Mouse (Mus musculus) heart, embryonic 13.5 days (tissue): ENCODE measurements around the gene Ccdc40. TPM values are rescaled to one million over a fixed set of nuclear protein-coding genes. Genes with fewer than 3 reads are reported as not detected.
A peak's percentile ranks its signal among the peaks of the same experiment; 100 is the strongest.

Source experiments
- ATAC-seq: fragments of 200-750 bp; cut with Nextera tagmentation; 2 replicates; pipeline ENCODE4 v1.8.0; 2017; ENCODE audit warnings: moderate TSS enrichment; ENCODE audit not compliant: insufficient number of reproducible peaks, low FRiP score, low TSS enrichment; ENCODE audit errors: extremely low read depth
- H3K27ac ChIP-seq: fragments of 300-500 bp; sonication (generic); replicated peaks from 2 replicates; pipeline ENCODE4 v1.5.1; 2015; ENCODE audit warnings: moderate library complexity, mild to moderate bottlenecking, inconsistent platforms
- H3K27me3 ChIP-seq: fragments of 300-500 bp; sonication (generic); replicated peaks from 2 replicates; pipeline ENCODE4 v1.6.1; 2015; ENCODE audit warnings: mild to moderate bottlenecking, inconsistent platforms
- H3K36me3 ChIP-seq: fragments of 300-500 bp; sonication (generic); 2 replicates; pipeline ENCODE4 v1.6.1; 2015; ENCODE audit warnings: mild to moderate bottlenecking, inconsistent platforms
- H3K4me1 ChIP-seq: fragments of 300-500 bp; sonication (generic); 2 replicates; pipeline ENCODE4 v1.6.1; 2015; ENCODE audit warnings: inconsistent platforms
- H3K4me2 ChIP-seq: fragments of 300-500 bp; sonication (generic); 2 replicates; pipeline ENCODE4 v1.6.1; 2015; ENCODE audit warnings: inconsistent platforms, mild to moderate bottlenecking, moderate library complexity
- H3K4me3 ChIP-seq: fragments of 300-500 bp; sonication (generic); 2 replicates; pipeline ENCODE4 v1.5.1; 2015; ENCODE audit warnings: moderate library complexity, mild to moderate bottlenecking, inconsistent platforms
- H3K9ac ChIP-seq: fragments of 300-500 bp; sonication (generic); 2 replicates; pipeline ENCODE4 v1.6.1; 2015; ENCODE audit warnings: inconsistent platforms, mild to moderate bottlenecking, moderate library complexity
- H3K9me3 ChIP-seq: fragments of 300-500 bp; sonication (generic); 2 replicates; pipeline ENCODE4 v1.6.1; 2016; ENCODE audit warnings: inconsistent platforms
- WGBS: fragments of 180-500 bp; shearing (Covaris S2); methylation state at CpG from one replicate; pipeline ENCODE4 v1.1.7; 2015; ENCODE audit warnings: mixed read lengths; 5-methylcytosine and 5-hydroxymethylcytosine counted together
- polyA plus RNA-seq: library from polyadenylated mRNA; unstranded; fragments of >200 nt; fragmentation: Nextera tagmentation; extraction: Ambion mirVana; gene quantifications from 2 replicates; pipeline ENCODE4 v1.2.1, GENCODE M21; 2015

Gene Ccdc40
- polyA plus RNA-seq, 1 experiment from 2014 or later: 3.1 TPM

GRCm38 (mm10) chr11:119209371-119210025, 18.9 kb upstream of the Ccdc40 start:
- no peak overlapping the region for H3K4me3 ChIP-seq
- H3K4me2 ChIP-seq: no peak overlapping the region
- peaks cover 31% of the 10 kb centered on the region for H3K36me3 ChIP-seq
- H3K4me1 ChIP-seq: peaks cover 44% of the 10 kb centered on the region
- H3K27ac ChIP-seq: no peak overlapping the region
- ATAC-seq: no peak
- no peaks in the 10 kb centered on the region for H3K9me3 ChIP-seq
- H3K9ac ChIP-seq: no peak overlapping the region
- no peaks in the 10 kb centered on the region for H3K27me3 ChIP-seq
- WGBS: 59% methylated on average over 10 of the region's 10 CpGs

GRCm38 (mm10) chr11:119210321-119211100, 17.9 kb upstream of the Ccdc40 start:
- Histone ChIP-seq H3K36me3 (peaks cover 27% of the 10 kb centered on the region), H3K27me3 (no peaks in the 10 kb centered on the region), H3K9ac (no peak overlapping the region), H3K9me3 (no peaks in the 10 kb centered on the region), H3K27ac (no peak overlapping the region), H3K4me2 (peak overlapping the region; percentile 12; the same call in 1 of the 2 replicates), H3K4me3 (no peak overlapping the region), H3K4me1 (peaks cover 55% of the 10 kb centered on the region)
- ATAC-seq: no peak
- 59% methylated on average over 32 of the region's 32 CpGs for WGBS

GRCm38 (mm10) chr11:119211604-119212309, 16.6 kb upstream of the Ccdc40 start:
- Histone ChIP-seq H3K4me1 (peaks cover 66% of the 10 kb centered on the region), H3K9ac (no peak overlapping the region)

GRCm38 (mm10) chr11:119213166-119213885, 15.0 kb upstream of the Ccdc40 start:
- 49% methylated on average over 19 of the region's 19 CpGs for WGBS
- Histone ChIP-seq H3K4me2 (no peak overlapping the region), H3K4me3 (no peak overlapping the region), H3K27ac (peak overlapping the region; percentile 29; the same call in 1 of the 2 replicates), H3K36me3 (peaks cover 10% of the 10 kb centered on the region), H3K9me3 (no peaks in the 10 kb centered on the region), H3K4me1 (peaks cover 66% of the 10 kb centered on the region), H3K9ac (peak overlapping the region; percentile 28; the same call in 1 of the 2 replicates), H3K27me3 (no peaks in the 10 kb centered on the region; the same call in 1 of the 2 replicates)
- no peak for ATAC-seq

More at GRCm38 (mm10) chr11:119211604-119212309, 16.6 kb upstream of the Ccdc40 start:
- H3K27me3 ChIP-seq: no peaks in the 10 kb centered on the region
- no peaks in the 10 kb centered on the region for H3K9me3 ChIP-seq
- H3K27ac ChIP-seq: no peak overlapping the region
- ATAC-seq: no peak
- no peak overlapping the region for H3K4me3 ChIP-seq
- H3K4me2 ChIP-seq: no peak overlapping the region
- 90% methylated on average over 21 of the region's 21 CpGs for WGBS
- peaks cover 23% of the 10 kb centered on the region for H3K36me3 ChIP-seq

GRCm38 (mm10) chr11:119215038-119215904, 13.1 kb upstream of the Ccdc40 start:
- WGBS: 3% methylated on average over 18 of the region's 18 CpGs
- Histone ChIP-seq H3K4me3 (peak overlapping the region; percentile 42), H3K36me3 (no peaks in the 10 kb centered on the region), H3K27ac (peak overlapping the region; percentile 90), H3K9me3 (no peaks in the 10 kb centered on the region), H3K4me2 (peak overlapping the region; percentile 75), H3K27me3 (no peaks in the 10 kb centered on the region; the same call in 1 of the 2 replicates), H3K9ac (peak overlapping the region; percentile 75), H3K4me1 (peaks cover 63% of the 10 kb centered on the region)
- ATAC-seq: peak; percentile 66

GRCm38 (mm10) chr11:119215905-119216507, 12.4 kb upstream of the Ccdc40 start:
- Histone ChIP-seq H3K9me3 (no peaks in the 10 kb centered on the region), H3K27me3 (no peaks in the 10 kb centered on the region; the same call in 1 of the 2 replicates), H3K27ac (peak overlapping the region; percentile 90), H3K4me3 (peak overlapping the region; percentile 42), H3K9ac (peak overlapping the region; percentile 75), H3K4me1 (peaks cover 62% of the 10 kb centered on the region), H3K4me2 (peak overlapping the region; percentile 75), H3K36me3 (no peaks in the 10 kb centered on the region)
- no peak for ATAC-seq
- 42% methylated on average over 9 of the region's 9 CpGs for WGBS

GRCm38 (mm10) chr11:119217861-119218260, 10.5 kb upstream of the Ccdc40 start:
- H3K27ac ChIP-seq: no peak overlapping the region
- H3K9me3 ChIP-seq: no peaks in the 10 kb centered on the region
- no peak overlapping the region for H3K9ac ChIP-seq
- H3K4me3 ChIP-seq: no peak overlapping the region
- no peaks in the 10 kb centered on the region; the same call in 1 of the 2 replicates for H3K27me3 ChIP-seq
- peaks cover 60% of the 10 kb centered on the region for H3K4me1 ChIP-seq
- no peak overlapping the region for H3K4me2 ChIP-seq
- H3K36me3 ChIP-seq: no peaks in the 10 kb centered on the region
- WGBS: 91% methylated on average over 6 of the region's 6 CpGs
- ATAC-seq: no peak

- peak overlapping the region; percentile 62 for H3K27ac ChIP-seq
- peak overlapping the region; percentile 61 for H3K4me2 ChIP-seq
- H3K4me3 ChIP-seq: peak overlapping the region; percentile 9
- H3K9ac ChIP-seq: peak overlapping the region; percentile 72
- no peaks in the 10 kb centered on the region for H3K9me3 ChIP-seq
- H3K27me3 ChIP-seq: no peaks in the 10 kb centered on the region; the same call in 1 of the 2 replicates
- H3K4me1 ChIP-seq: peaks cover 45% of the 10 kb centered on the region
- ATAC-seq: no peak
- no peaks in the 10 kb centered on the region for H3K36me3 ChIP-seq
- 19% methylated on average over 17 of the region's 17 CpGs for WGBS
Measured at GRCm38 (mm10) chr11:119219816-119220465, 8.4 kb upstream of the Ccdc40 start.

GRCm38 (mm10) chr11:119221812-119222510, 6.4 kb upstream of the Ccdc40 start:
- no peaks in the 10 kb centered on the region for H3K36me3 ChIP-seq
- H3K9ac ChIP-seq: no peak overlapping the region
- H3K4me3 ChIP-seq: no peak overlapping the region
- H3K27me3 ChIP-seq: no peaks in the 10 kb centered on the region; the same call in 1 of the 2 replicates
- H3K4me2 ChIP-seq: no peak overlapping the region
- H3K27ac ChIP-seq: no peak overlapping the region
- WGBS: 43% methylated on average over 10 of the region's 11 CpGs
- no peak for ATAC-seq
- peaks cover 39% of the 10 kb centered on the region for H3K4me1 ChIP-seq
- H3K9me3 ChIP-seq: no peaks in the 10 kb centered on the region
